Mouse (Mus musculus): Measurements from ENCODE around the gene Slc28a3.

The Slc28a3 gene

GRCm38 (mm10) chr13:58558216-58558615, 52.5 kb downstream of the Slc28a3 start:
- DNase-seq: no peak

GRCm38 (mm10) chr13:58556018-58556417, 54.7 kb downstream of the Slc28a3 start:
- no peak for DNase-seq

GRCm38 (mm10) chr13:58555561-58555960, 55.1 kb downstream of the Slc28a3 start:
- DNase-seq: no peak

GRCm38 (mm10) chr13:58551924-58552323, 58.8 kb downstream of the Slc28a3 start:
- no peak for DNase-seq

GRCm38 (mm10) chr13:58547570-58547969, 63.1 kb downstream of the Slc28a3 start:
- DNase-seq: no peak

GRCm38 (mm10) chr13:58543688-58544408, 66.8 kb downstream of the Slc28a3 start:
- no peak for DNase-seq

GRCm38 (mm10) chr13:58543066-58543465, 67.6 kb downstream of the Slc28a3 start:
- DNase-seq: peak; percentile 63 to 73

- no peak for DNase-seq
Observed at GRCm38 (mm10) chr13:58542601-58543041, 68.1 kb downstream of the Slc28a3 start.

GRCm38 (mm10) chr13:58542167-58542566, 68.5 kb downstream of the Slc28a3 start:
- DNase-seq: no peak

GRCm38 (mm10) chr13:58541620-58542019, 69.1 kb downstream of the Slc28a3 start:
- no peak for DNase-seq

GRCm38 (mm10) chr13:58538966-58539365, 71.7 kb downstream of the Slc28a3 start:
- no peak for DNase-seq

GRCm38 (mm10) chr13:58538366-58538765, 72.3 kb downstream of the Slc28a3 start:
- no peak for DNase-seq

GRCm38 (mm10) chr13:58537916-58538233, 72.8 kb downstream of the Slc28a3 start:
- no peak for DNase-seq

GRCm38 (mm10) chr13:58537232-58537915, 73.3 kb downstream of the Slc28a3 start:
- DNase-seq: no peak

- DNase-seq: no peak
Observed at GRCm38 (mm10) chr13:58536466-58537231, 74.0 kb downstream of the Slc28a3 start.

GRCm38 (mm10) chr13:58535321-58535720, 75.4 kb downstream of the Slc28a3 start:
- DNase-seq: no peak

GRCm38 (mm10) chr13:58534861-58535260, 75.8 kb downstream of the Slc28a3 start:
- no peak for DNase-seq

GRCm38 (mm10) chr13:58534216-58534841, 76.3 kb downstream of the Slc28a3 start:
- no peak for DNase-seq

GRCm38 (mm10) chr13:58524581-58524980, 86.1 kb downstream of the Slc28a3 start:
- no peak for DNase-seq

- no peak for DNase-seq
Observed at GRCm38 (mm10) chr13:58523761-58524117, 86.9 kb downstream of the Slc28a3 start.

GRCm38 (mm10) chr13:58523011-58523760, 87.5 kb downstream of the Slc28a3 start:
- DNase-seq: no peak

GRCm38 (mm10) chr13:58521331-58522030, 89.2 kb downstream of the Slc28a3 start:
- no peak for DNase-seq

Measured in cerebellum, postnatal 36 days (tissue).